Mouse (Mus musculus): ENCODE measurements at regions not wholly inside any gene's neighbourhood (a gene's known extent, or its start where the extent isn't known, plus 50 kb on each side); places are given as distances from the start of the nearest gene placed in this dataset.

- no peak for DNase-seq
These were observed 102.9 kb upstream of the Fut8 start for GRCm38 (mm10) chr12:77135067-77135466.

GRCm38 (mm10) chr12:77134306-77135010 lies 103.5 kb upstream of the Fut8 start:
- no peak for DNase-seq

GRCm38 (mm10) chr12:77133465-77134305 lies 104.2 kb upstream of the Fut8 start:
- DNase-seq: no peak

DNA sequence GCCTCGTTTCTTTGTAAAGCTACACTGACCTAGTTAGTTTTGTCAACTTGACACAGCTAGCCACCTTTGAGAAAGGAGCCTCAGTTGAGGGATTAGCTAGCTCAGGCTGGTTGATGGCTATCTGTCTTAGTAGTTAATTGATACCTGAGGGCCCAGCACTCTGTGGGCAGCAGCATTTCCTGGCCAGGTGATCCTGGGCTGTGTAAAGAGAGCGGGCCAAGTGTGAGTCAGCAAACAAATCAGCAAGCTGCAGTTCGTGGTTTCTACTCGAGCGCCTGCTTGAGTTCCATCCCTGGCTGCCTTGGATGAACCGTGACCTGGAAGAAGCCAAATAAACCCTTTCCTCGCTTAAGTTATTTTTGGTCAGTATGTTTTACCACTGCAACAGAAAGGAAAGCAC lies 106.6 kb upstream of the Fut8 start:
- DNase-seq: no peak

- no peak for DNase-seq
These were observed 107.4 kb upstream of the Fut8 start for GRCm38 (mm10) chr12:77130526-77130925.

GRCm38 (mm10) chr12:77124267-77124666 lies 113.7 kb upstream of the Fut8 start:
- no peak for DNase-seq

- DNase-seq: no peak
These were observed 124.4 kb upstream of the Fut8 start for GRCm38 (mm10) chr12:77113516-77113915.

GRCm38 (mm10) chr12:77112133-77112532 lies 125.8 kb upstream of the Fut8 start:
- DNase-seq: no peak

DNA sequence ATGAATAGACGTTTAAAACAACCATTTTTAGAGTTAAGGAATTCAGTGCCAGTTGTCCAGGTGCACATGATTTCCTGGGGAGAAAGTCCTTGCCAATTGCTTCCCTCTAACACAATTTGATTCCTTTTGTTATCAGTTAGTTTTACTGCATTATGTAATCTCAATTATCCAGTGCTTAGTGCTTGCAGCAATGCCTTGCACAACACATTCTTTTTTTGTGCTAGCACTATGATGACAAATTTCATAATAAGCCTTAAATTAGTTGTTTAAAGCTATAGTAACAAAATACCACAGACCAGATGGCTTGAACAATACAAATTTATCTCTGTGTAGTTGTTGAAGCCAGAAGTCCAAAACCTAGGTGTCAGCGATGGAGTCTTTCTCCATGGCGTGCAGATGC lies 130.7 kb upstream of the Fut8 start:
- DNase-seq: no peak

- no peak for DNase-seq
These were observed 131.9 kb upstream of the Fut8 start for GRCm38 (mm10) chr12:77105887-77106600.

DNA sequence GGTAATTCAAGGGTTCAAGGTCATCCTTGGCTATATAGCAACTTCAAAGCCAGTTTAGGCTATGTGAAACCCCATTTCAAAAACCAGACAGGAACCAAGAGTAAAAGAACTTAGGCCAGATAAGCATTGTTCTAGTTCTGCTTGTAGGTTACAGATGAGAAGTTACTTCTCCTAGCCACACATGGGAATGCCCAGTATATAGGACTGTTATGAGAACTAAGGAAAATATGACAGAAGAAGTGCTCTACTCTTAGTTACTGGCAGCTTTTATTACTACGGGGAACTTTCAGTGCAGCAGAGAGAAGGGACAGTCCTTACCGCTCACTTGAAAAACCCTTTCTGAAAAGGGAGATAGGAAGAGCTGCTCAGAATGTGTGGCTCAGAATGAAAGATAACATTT lies 137.4 kb upstream of the Fut8 start:
- DNase-seq: no peak

GRCm38 (mm10) chr12:77099521-77099920 lies 137.5 kb upstream of the Max start:
- no peak for DNase-seq

- no peak for DNase-seq
These were observed 136.8 kb upstream of the Max start for GRCm38 (mm10) chr12:77098821-77099220.

GRCm38 (mm10) chr12:77097831-77098230 lies 135.8 kb upstream of the Max start:
- no peak for DNase-seq

DNA sequence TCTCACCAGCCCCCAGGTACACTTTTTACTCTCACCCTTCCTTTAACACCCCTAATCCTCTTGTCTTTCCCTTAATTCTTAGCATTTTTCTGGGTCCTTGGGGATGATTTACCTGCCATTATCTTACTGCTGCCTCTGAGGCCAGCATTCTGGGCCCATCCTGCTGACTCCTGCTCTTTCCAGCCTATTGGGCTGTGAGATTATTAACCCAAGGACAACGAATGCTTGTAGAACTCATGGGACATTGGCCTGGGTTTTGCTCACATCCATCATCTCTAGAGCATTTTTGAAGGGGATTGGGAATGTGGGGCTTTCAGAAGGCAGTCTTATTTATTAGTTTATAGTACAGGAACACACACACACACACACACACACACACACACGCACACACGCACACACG lies 134.5 kb upstream of the Max start:
- no peak for DNase-seq

DNA sequence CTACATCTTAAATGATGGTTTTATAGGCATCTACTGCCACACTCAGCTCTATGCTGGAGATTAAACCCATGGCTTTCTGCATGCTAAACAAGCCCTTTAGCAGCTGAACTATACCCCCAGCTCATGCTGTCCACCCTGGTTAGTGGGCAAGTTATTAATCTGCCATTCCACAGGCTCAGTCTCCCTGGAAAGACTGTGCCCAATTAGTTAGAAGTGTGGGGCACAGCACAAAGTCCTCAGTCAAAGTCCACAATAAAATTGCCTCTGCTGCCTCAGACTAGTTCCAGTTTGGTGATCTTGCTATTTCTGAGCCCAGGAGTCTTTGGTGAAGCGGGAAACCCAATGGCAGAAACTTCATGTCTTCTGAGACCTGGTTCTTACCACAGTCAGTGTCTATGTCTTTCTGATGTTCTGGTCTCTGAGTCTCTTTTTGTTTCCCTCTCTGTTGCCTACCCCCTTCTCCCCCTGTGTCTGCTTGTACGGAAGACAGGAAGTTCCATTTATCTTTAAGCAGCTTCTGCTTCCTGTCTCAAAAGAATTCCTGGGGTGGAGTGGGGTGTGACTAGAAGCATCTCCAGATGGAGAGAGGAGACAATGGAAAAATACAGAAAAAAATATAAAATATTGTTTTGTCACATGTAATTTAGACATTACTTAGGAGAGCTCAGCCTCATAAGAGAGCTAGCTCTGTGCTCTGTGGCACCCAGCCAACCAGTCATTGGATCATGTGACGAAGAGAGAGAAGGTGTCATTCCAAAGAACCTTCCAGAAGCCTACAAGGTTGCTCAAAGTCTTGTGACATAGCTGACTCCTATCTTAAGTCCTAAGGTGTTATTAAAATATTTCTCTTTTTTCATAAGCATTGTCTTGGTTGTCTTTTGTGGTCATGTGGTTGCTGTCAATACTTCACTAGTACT lies 133.3 kb upstream of the Max start:
- DNase-seq: no peak

GRCm38 (mm10) chr12:77094168-77094567 lies 132.2 kb upstream of the Max start:
- DNase-seq: no peak

DNA sequence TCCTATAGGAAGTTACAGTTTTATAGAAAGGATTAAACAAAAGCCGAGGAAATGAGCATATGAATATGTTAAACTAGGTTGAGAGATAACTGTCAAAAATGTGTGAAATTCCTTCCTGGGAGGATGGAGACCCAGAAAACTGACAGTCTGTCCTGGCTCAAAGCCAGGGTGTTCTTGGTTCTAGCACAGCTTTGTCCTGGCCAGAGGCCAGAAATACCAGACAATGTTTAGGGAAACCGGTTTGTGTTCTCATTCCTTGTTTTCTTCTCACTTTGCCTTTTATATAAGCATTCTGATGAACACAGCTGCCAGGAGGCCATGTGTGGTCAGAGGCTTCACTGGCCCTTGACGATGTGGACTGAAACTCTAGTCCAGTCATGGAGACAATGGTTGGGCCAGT lies 130.7 kb upstream of the Max start:
- no peak for DNase-seq

DNA sequence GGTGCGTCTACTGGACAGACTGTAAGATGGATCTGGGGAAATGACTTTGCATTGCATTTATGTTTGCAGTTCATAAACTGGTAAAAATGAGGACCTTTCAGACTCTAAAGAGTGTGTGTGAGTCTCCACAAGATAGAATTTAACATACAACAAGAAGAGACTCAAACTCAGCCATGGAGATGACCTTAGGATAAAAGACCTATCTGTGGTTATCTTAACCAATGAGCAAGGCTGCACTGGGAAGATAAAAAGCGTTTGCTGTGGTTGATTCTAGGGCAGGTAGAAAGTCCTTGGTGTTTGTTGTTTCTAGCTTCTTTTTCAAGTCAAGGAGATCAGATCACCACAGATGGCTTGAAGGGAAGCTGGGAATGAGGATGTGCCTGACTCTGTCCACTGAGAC lies 130.1 kb upstream of the Max start:
- no peak for DNase-seq

DNA sequence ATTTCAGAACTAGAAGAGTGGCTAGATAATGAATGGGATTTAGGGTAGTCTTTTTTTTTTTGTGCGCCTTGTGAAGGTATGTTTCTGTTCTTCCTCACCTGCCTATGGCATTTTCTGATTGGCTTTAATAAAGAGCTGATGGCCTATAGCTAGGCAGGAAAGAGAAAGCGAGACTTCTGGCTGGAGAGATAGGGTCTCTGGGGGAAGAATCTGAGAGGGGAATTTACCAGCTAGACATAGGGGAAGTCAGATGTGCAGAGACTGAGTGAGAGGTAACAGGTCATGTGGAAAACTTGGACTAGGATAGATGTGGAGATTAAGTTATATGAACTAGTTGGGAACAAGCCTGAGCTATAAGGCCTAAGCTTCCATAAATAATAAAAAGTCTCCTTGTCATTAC lies 129.7 kb upstream of the Max start:
- no peak for DNase-seq

- no peak for DNase-seq
These were observed 128.5 kb upstream of the Max start for GRCm38 (mm10) chr12:77090525-77090924.

DNA sequence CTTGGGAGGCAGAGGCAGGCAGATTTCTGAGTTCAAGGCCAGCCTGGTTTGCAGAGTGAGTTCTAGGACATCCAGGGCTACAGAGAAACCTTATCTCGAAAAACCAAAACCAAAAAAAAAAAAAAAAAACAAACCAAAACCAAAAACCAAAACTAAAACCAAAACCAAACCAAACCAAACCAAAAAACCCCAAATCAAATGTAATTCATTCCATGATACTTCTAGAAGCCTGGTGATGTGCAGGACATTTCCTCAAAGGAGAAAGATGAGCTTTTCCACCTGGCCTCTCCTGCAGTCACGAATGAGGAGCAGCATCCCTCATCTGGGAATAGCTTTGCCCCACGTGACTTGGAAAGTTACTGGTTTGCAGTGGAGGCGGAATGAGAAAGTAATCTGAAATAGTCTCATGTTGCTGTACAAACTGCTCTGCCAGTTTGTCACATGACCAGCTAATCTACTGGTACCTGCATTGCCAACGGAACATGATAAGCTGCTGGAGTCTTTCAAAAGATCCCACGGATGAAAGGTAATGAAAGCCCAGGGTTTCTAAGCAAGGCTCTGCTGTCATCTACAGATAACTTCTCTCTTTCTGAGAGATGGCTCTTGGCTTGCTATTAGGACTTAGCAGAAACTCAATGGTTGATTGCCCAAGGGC lies 127.8 kb upstream of the Max start:
- DNase-seq: no peak
